Mouse (Mus musculus) forebrain, embryonic 15.5 days (tissue): ENCODE measurements around the gene Klhl32. TPM values are rescaled to one million over a fixed set of nuclear protein-coding genes. Genes with fewer than 3 reads are reported as not detected.
A peak's percentile ranks its signal among the peaks of the same experiment; 100 is the strongest.

Experiments
- ATAC-seq: fragments of 200-750 bp; cut with Nextera tagmentation; replicated peaks from 2 replicates; pipeline ENCODE4 v1.8.0; 2017; ENCODE audit warnings: mild to moderate bottlenecking, moderate TSS enrichment, moderate library complexity
- H3K27ac ChIP-seq: fragments of 300-500 bp; sonication (generic); replicated peaks from 2 replicates; pipeline ENCODE4 v1.5.1; 2015; ENCODE audit warnings: mild to moderate bottlenecking, inconsistent platforms
- H3K27me3 ChIP-seq: fragments of 300-500 bp; sonication (generic); 2 replicates; pipeline ENCODE4 v1.6.1; 2015; ENCODE audit warnings: inconsistent platforms
- H3K36me3 ChIP-seq: fragments of 300-500 bp; sonication (generic); 2 replicates; pipeline ENCODE4 v1.6.1; 2015; ENCODE audit warnings: mild to moderate bottlenecking, inconsistent platforms
- H3K4me1 ChIP-seq: fragments of 300-500 bp; sonication (generic); 2 replicates; pipeline ENCODE4 v1.6.1; 2015; ENCODE audit warnings: inconsistent platforms
- H3K4me2 ChIP-seq: fragments of 300-500 bp; sonication (generic); replicated peaks from 2 replicates; pipeline ENCODE4 v1.6.1; 2015; ENCODE audit warnings: mild to moderate bottlenecking, inconsistent platforms
- H3K4me3 ChIP-seq: fragments of 300-500 bp; sonication (generic); 2 replicates; pipeline ENCODE4 v1.5.1; 2015; ENCODE audit warnings: mild to moderate bottlenecking, inconsistent platforms
- H3K9ac ChIP-seq: fragments of 300-500 bp; sonication (generic); replicated peaks from 2 replicates; pipeline ENCODE4 v1.6.1; 2015; ENCODE audit warnings: mild to moderate bottlenecking, inconsistent platforms
- H3K9me3 ChIP-seq: fragments of 300-500 bp; sonication (generic); 2 replicates; pipeline ENCODE4 v1.6.1; 2016; ENCODE audit warnings: inconsistent platforms
- WGBS: fragments of 180-500 bp; shearing (Covaris S2); methylation state at CpG from one replicate; pipeline ENCODE4 v1.1.7; 2015; ENCODE audit warnings: mixed read lengths; 5-methylcytosine and 5-hydroxymethylcytosine counted together
- polyA plus RNA-seq: library from polyadenylated mRNA; unstranded; fragments of >200 nt; fragmentation: Nextera tagmentation; extraction: Ambion mirVana; gene quantifications from 2 replicates; pipeline ENCODE4 v1.2.1, GENCODE M21; 2015

Gene Klhl32
- polyA plus RNA-seq, 1 experiment from 2014 or later, result 23.0 TPM

DNA sequence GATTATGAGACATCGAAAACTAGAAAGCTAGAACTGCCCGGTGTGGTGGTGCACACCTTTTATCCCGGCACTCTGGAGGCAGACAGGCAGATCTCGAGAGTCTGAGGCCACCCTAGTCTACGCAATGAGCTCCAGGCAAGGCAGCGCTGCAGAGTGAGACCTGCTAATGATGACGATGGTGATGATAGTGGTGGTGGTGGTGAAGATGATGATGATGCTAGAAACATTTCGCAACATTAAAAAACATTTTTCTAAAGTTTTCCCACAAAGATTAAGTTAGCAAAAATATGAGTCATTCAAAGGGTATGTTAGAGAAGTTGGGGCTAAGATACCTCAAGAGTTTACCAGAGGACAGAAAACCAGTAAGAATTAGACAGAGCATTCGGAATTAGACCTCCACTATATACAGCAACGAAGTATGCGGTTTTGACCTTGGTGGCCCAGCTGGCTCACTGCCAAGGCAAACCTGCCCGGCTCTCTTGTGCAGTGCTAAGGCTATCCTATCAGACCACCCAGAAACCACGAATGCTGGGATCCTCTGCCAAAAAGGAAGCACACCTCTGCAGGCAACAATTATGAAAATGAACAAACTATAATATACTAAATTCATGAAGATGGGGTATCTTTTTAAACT is 224.9 kb downstream of the Klhl32 start:
- H3K27ac ChIP-seq, result no peak overlapping the region
- no peak overlapping the region for H3K9ac ChIP-seq
- peaks cover 13% of the 10 kb centered on the region for H3K4me1 ChIP-seq
- H3K27me3 ChIP-seq, result no peaks in the 10 kb centered on the region
- no peak overlapping the region for H3K4me3 ChIP-seq
- H3K36me3 ChIP-seq, result no peaks in the 10 kb centered on the region
- WGBS, result 80% methylated on average over 13 of the region's 13 CpGs
- no peaks in the 10 kb centered on the region for H3K9me3 ChIP-seq
- ATAC-seq, result no peak
- no peak overlapping the region for H3K4me2 ChIP-seq

DNA sequence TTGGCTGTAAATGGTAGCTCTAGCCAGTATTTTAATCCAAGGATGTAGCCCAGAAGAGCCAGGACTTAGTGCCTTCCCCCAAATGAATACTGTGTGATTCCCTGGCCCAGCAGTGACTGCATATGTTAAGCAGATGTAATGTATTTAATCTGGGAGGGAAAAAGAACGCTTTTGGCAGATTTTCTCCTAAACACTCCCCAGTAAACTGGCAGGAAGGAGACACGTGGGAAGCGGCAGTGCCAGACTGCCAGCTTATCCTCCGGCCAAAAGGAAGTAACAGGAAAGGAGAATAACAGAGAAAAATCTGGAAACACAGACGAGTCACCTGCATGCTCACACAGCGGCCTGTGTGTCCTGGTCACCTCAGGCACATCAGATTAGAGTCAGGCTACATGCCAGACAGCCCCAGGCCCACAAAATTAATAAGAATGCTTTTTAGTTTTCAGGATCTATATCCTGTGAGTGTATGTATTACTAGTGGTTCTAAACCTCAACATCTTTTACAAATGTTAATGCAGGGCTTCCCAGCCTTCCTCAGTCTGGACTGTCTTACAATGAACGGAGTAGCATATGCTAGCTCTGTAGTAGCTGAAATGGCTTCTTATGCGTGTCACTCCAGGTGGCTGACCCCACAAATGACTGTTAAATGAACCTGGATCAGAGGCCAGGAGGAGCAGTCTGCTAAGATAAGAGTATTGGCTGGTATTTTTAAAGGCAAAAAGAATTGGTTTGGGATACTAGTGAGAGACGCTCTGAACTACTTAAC is 229.3 kb downstream of the Klhl32 start:
- WGBS, result 55% methylated on average over 9 of the region's 9 CpGs
- H3K27ac ChIP-seq, result peak overlapping the region; percentile 38
- H3K9ac ChIP-seq, result no peak overlapping the region
- H3K27me3 ChIP-seq, result no peaks in the 10 kb centered on the region
- ATAC-seq, result peak; percentile 91
- H3K4me1 ChIP-seq, result peaks cover 9% of the 10 kb centered on the region; the same call in 1 of the 2 replicates
- no peaks in the 10 kb centered on the region for H3K36me3 ChIP-seq
- H3K9me3 ChIP-seq, result no peaks in the 10 kb centered on the region
- H3K4me3 ChIP-seq, result no peak overlapping the region
- no peak overlapping the region for H3K4me2 ChIP-seq

DNA sequence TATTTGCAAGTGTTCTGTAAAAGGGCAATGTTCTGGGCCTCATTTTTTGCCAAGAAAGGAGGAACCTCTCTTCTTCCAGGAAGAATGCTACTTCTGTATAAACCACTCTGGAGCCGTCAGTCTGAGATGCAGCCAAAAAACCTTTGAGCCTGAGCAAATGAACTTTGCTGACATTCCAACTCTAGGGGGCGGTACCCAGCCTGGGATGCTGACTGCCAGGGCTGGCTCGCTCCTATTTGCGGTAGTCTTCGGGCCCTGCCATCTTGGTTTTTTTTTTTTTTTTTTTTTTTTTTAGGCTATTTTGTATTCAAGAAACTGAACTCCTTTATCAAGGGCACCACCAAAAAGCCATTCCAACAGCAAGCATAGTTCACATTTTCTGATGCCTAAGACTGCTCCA is 230.5 kb downstream of the Klhl32 start:
- no peaks in the 10 kb centered on the region for H3K36me3 ChIP-seq
- H3K9me3 ChIP-seq, result no peaks in the 10 kb centered on the region
- no peak for ATAC-seq
- H3K9ac ChIP-seq, result no peak overlapping the region
- 90% methylated on average over 5 of the region's 5 CpGs for WGBS
- H3K27me3 ChIP-seq, result no peaks in the 10 kb centered on the region
- H3K4me1 ChIP-seq, result peaks cover 9% of the 10 kb centered on the region; the same call in 1 of the 2 replicates
- H3K4me3 ChIP-seq, result no peak overlapping the region
- no peak overlapping the region for H3K27ac ChIP-seq
- H3K4me2 ChIP-seq, result no peak overlapping the region

DNA sequence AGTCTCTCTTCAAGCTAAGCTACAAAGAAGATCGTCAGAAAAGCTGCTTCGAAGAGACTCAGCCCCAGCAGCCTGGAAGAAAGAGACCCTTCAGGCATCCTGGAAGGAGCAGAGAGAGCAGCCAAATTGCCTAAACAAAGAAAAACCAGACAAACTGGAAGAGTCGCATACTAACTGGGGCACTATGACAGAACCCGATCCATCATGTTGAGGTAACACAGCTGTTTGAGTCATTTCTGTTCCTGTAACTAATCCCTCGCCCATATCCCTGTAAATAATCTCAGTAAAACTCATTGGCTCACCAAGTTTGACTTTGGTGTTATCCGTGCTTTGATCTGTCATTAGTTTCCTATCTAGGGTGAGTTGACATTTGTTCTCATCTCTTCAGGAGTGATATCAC is 230.9 kb downstream of the Klhl32 start:
- no peak overlapping the region for H3K4me3 ChIP-seq
- no peaks in the 10 kb centered on the region for H3K36me3 ChIP-seq
- H3K4me2 ChIP-seq, result no peak overlapping the region
- H3K9ac ChIP-seq, result no peak overlapping the region
- no peaks in the 10 kb centered on the region for H3K27me3 ChIP-seq
- ATAC-seq, result no peak
- H3K9me3 ChIP-seq, result no peaks in the 10 kb centered on the region
- H3K4me1 ChIP-seq, result peaks cover 9% of the 10 kb centered on the region; the same call in 1 of the 2 replicates
- WGBS, result 84% methylated on average over 6 of the region's 6 CpGs
- H3K27ac ChIP-seq, result no peak overlapping the region

DNA sequence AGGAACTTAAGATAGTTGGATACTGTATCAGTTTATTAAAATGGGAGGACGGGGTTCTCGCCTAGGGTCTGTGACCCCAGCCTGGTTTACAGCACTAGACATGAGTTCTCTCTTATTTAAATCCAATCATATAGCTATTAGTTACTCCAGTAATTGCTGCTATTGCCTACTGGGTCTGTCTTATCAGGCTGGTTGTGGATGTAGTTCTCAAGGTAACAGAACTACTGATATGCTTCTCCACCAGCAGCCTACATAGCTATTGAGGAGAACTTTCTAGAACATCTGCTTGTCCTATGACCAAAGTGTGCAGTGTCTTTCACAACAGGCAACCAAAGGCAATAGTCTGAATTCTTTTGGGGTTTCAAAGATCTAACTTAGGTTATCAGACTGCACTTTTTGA is 241.4 kb downstream of the Klhl32 start:
- Histone ChIP-seq H3K27ac (no peak overlapping the region), H3K9me3 (no peaks in the 10 kb centered on the region), H3K4me2 (no peak overlapping the region), H3K4me3 (no peak overlapping the region), H3K36me3 (no peaks in the 10 kb centered on the region), H3K27me3 (no peaks in the 10 kb centered on the region), H3K4me1 (no peaks in the 10 kb centered on the region), H3K9ac (no peak overlapping the region)
- WGBS, result 93% methylated on average over 2 of the region's 2 CpGs
- ATAC-seq, result no peak

DNA sequence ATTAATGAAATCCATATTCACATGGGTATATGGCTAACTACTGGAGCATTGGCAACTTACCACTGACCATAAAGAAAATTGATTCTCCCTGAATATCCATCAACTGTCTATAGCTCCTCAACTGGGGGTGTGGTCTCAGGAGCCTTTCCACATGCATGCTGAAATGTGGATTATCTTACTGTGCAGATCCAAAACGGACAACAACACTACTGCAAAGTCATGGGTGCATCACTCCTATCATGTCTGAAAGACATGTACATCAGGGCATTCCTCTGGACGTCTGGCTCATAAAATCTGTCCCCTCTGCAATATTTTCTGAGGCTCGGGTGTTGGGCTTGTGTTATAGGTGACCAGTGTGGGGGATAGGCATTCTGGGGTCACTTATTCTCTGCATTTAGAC is 241.8 kb downstream of the Klhl32 start:
- Histone ChIP-seq H3K27ac (no peak overlapping the region), H3K4me2 (no peak overlapping the region), H3K4me1 (no peaks in the 10 kb centered on the region), H3K4me3 (no peak overlapping the region), H3K27me3 (no peaks in the 10 kb centered on the region), H3K36me3 (no peaks in the 10 kb centered on the region), H3K9ac (no peak overlapping the region), H3K9me3 (no peaks in the 10 kb centered on the region)
- WGBS, result 93% methylated on average over 3 of the region's 3 CpGs
- ATAC-seq, result no peak

DNA sequence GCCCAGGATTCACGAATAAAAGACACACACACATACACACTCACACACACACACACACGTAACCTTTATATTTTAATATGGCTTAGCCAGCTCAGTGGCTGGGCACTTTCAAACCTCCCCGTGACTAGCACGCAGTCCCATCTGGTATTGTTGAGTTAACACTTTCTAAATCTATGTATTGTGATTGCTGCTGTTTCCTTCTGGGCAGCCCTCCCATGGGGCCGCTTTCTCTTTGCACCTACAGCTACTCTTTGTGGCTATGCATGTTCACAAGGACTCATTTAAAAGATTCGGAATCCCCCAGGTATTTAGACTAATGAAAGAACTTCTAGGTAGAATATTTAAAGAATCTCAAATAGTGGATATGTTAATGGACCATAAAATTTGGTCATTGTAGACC is 249.2 kb downstream of the Klhl32 start:
- no peak overlapping the region for H3K4me2 ChIP-seq
- ATAC-seq, result no peak
- no peaks in the 10 kb centered on the region; the same call in 1 of the 2 replicates for H3K36me3 ChIP-seq
- no peaks in the 10 kb centered on the region for H3K27me3 ChIP-seq
- H3K4me3 ChIP-seq, result no peak overlapping the region
- no peaks in the 10 kb centered on the region for H3K9me3 ChIP-seq
- WGBS, result 79% methylated on average over 6 of the region's 6 CpGs
- H3K27ac ChIP-seq, result no peak overlapping the region
- H3K4me1 ChIP-seq, result no peaks in the 10 kb centered on the region
- H3K9ac ChIP-seq, result no peak overlapping the region

DNA sequence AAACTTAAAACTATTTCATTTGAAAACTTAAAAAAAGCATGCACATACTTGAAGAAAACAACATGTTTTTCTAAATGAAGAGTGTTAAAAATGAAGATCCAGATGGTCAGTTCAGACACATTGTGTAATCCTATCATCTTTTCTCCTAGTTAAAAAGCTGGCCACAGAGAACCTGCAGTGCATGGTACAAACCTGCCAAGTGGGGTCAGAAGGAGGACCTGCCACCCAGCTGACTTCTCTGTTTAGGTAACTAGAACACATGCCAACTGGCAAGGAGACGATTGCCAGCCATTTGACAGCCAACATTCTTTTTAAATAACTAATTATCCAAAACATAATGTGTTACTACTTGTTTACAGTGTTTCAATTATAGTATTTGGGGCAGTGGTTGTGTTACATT is 252.3 kb downstream of the Klhl32 start:
- Histone ChIP-seq H3K27ac (no peak overlapping the region), H3K36me3 (no peaks in the 10 kb centered on the region; the same call in 1 of the 2 replicates), H3K4me2 (no peak overlapping the region), H3K9ac (no peak overlapping the region), H3K4me3 (no peak overlapping the region), H3K4me1 (no peaks in the 10 kb centered on the region), H3K9me3 (no peaks in the 10 kb centered on the region), H3K27me3 (no peaks in the 10 kb centered on the region)
- no peak for ATAC-seq
- 46% methylated on average over 1 of the region's 1 CpGs for WGBS

DNA sequence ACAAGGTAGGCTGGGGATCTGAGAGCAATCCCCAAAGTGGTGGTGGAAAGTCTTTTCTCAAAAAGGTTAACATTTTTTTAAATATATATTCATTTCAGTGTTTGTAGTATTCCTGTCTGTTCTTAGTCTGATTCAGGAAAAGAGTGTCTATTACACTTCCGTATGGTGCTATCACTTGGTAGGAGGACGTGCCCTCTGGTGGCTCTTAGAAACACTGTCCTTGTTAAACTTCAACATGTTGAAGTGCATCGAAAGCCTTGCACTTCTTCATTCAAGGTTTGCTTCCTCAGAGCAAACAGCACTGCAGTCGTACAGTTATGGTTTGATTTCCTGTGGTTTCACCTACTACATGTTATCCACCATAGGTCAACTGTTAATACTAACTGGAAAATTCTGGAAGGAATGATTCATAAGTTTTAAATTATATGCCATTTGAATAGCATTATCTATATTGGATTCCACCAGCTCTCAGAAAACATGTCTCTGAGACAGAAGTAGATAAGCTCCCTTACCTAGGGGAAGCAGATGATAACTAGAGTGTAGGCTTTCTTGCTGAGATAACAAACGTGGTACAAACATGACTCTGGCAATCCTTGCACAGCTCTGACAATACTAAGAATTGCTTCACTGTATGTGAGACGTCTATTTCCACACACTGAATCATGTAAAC is 253.8 kb downstream of the Klhl32 start:
- no peak for ATAC-seq
- Histone ChIP-seq H3K27me3 (no peaks in the 10 kb centered on the region), H3K36me3 (no peaks in the 10 kb centered on the region; the same call in 1 of the 2 replicates), H3K9me3 (no peaks in the 10 kb centered on the region), H3K4me1 (no peaks in the 10 kb centered on the region), H3K27ac (no peak overlapping the region), H3K4me2 (no peak overlapping the region), H3K4me3 (no peak overlapping the region), H3K9ac (no peak overlapping the region)
- WGBS, result 91% methylated on average over 6 of the region's 6 CpGs

DNA sequence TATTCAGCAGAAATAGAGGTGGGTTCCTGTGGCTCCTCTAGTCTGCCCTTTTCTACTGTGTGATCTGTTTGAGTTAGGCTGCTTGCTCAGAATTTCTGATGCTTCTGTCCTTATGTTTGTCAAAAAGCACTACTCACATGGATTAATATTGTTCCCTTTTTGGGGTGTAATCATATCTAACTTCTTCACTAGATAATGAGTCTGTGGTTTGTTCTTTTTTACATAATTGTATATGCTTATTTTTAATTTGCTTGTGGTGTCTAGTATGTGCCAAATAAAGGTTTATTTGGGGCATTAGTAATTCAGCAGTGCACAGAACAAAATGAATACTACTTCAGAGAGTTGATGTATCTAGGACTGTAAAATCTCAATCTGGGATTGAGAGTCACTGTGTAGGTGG is 256.1 kb downstream of the Klhl32 start:
- H3K27me3 ChIP-seq, result no peaks in the 10 kb centered on the region
- no peak for ATAC-seq
- no peak overlapping the region for H3K27ac ChIP-seq
- no peak overlapping the region for H3K9ac ChIP-seq
- no peaks in the 10 kb centered on the region for H3K9me3 ChIP-seq
- H3K36me3 ChIP-seq, result no peaks in the 10 kb centered on the region
- H3K4me3 ChIP-seq, result no peak overlapping the region
- H3K4me1 ChIP-seq, result no peaks in the 10 kb centered on the region
- H3K4me2 ChIP-seq, result no peak overlapping the region

DNA sequence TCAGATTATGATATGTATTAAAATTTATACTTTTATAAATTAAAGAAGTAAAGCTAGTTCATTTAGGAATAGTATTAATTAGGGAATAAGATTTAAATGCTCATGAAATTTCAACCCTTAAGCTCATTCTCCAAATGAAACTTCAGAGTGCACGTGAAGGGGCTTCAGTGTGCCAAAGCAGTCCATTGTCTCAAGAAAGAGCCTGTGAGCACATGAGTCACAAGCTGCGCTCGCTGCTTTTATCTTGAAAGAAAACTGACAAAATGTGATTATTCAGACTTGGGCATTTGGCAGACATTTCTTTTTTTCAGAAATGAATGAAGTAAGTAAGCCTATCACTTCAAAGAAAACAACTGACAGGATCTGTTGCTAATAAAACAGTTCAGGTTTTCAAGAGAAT is 266.9 kb downstream of the Klhl32 start:
- no peaks in the 10 kb centered on the region for H3K9me3 ChIP-seq
- peak; percentile 66; the same call in 1 of the 2 replicates for ATAC-seq
- no peak overlapping the region for H3K4me2 ChIP-seq
- no peak overlapping the region for H3K4me3 ChIP-seq
- 9% methylated on average over 3 of the region's 3 CpGs for WGBS
- H3K27me3 ChIP-seq, result no peaks in the 10 kb centered on the region
- H3K9ac ChIP-seq, result no peak overlapping the region
- no peak overlapping the region for H3K27ac ChIP-seq
- no peaks in the 10 kb centered on the region for H3K36me3 ChIP-seq
- no peaks in the 10 kb centered on the region for H3K4me1 ChIP-seq

DNA sequence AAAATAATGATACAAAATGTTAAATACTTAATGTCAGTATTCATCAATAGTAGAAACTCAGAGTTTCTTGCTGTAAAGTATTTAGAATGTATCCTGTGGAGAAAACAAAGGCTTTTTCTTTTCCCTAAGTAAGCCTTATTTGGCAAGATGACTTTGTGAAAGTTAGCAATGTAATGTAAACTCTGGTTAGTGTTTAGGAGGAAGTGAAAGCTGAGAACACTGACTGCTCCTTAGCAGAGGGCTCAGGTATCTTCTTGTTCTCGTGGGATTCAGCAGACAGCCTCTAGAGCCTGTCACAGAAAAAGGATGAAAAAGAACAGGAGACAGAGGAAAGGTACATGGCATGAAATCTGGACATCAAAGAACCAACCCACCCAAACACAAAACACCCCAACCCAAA is 268.6 kb downstream of the Klhl32 start:
- no peak for ATAC-seq
- H3K9me3 ChIP-seq, result no peaks in the 10 kb centered on the region
- H3K27ac ChIP-seq, result no peak overlapping the region
- no peaks in the 10 kb centered on the region for H3K4me1 ChIP-seq
- no peaks in the 10 kb centered on the region for H3K36me3 ChIP-seq
- WGBS, result 86% methylated on average over 1 of the region's 1 CpGs
- H3K27me3 ChIP-seq, result no peaks in the 10 kb centered on the region
- no peak overlapping the region for H3K4me2 ChIP-seq
- no peak overlapping the region for H3K4me3 ChIP-seq
- no peak overlapping the region for H3K9ac ChIP-seq
